Mouse (Mus musculus): ENCODE data around the gene Galnt6. TPM values are rescaled to one million over a fixed set of nuclear protein-coding genes. Genes with fewer than 3 reads are reported as not detected.

The Galnt6 gene
- polyA plus RNA-seq, 1 experiment from 2014 or later, result 1.3 TPM

Small RNA genes lying within 50 kb of the gene (microRNA-seq; reads per million reads assigned to microRNA genes)
- not detected for gene Mir6961

Other genes with a start within 250 kb of the Galnt6 start
- gene Csrnp2, start 233.9 kb downstream of the Galnt6 start, polyA plus RNA-seq (2016; fragmentation: Nextera tagmentation; extraction: Ambion mirVana), result 2.8 and 3.0 TPM in 2 replicates
- 7.4 and 9.0 TPM in 2 replicates for gene Tfcp2, start 177.4 kb downstream of the Galnt6 start, polyA plus RNA-seq (2016; fragmentation: Nextera tagmentation; extraction: Ambion mirVana)
- gene Pou6f1, start 129.4 kb downstream of the Galnt6 start, polyA plus RNA-seq (2016; fragmentation: Nextera tagmentation; extraction: Ambion mirVana), result 0.41 and 0.45 TPM in 2 replicates
- 163 and 167 TPM in 2 replicates for gene Dazap2, start 114.0 kb downstream of the Galnt6 start, polyA plus RNA-seq (2016; fragmentation: Nextera tagmentation; extraction: Ambion mirVana)
- gene Smagp, start 92.4 kb downstream of the Galnt6 start, polyA plus RNA-seq (2016; fragmentation: Nextera tagmentation; extraction: Ambion mirVana), result 10.5 and 11.4 TPM in 2 replicates
- 40.5 and 40.6 TPM in 2 replicates for gene Bin2, start 59.8 kb downstream of the Galnt6 start, polyA plus RNA-seq (2016; fragmentation: Nextera tagmentation; extraction: Ambion mirVana)
- gene Cela1, start 41.5 kb downstream of the Galnt6 start, polyA plus RNA-seq (2016; fragmentation: Nextera tagmentation; extraction: Ambion mirVana), result 8.7 and 11.0 TPM in 2 replicates
- gene Slc4a8, start 32.4 kb upstream of the Galnt6 start, polyA plus RNA-seq (2016; fragmentation: Nextera tagmentation; extraction: Ambion mirVana), result 0.47 and 0.70 TPM in 2 replicates
- 0.54 and 0.88 TPM in 2 replicates for gene Scn8a, start 140.5 kb upstream of the Galnt6 start, polyA plus RNA-seq (2016; fragmentation: Nextera tagmentation; extraction: Ambion mirVana)